In the genomic region with DNA sequence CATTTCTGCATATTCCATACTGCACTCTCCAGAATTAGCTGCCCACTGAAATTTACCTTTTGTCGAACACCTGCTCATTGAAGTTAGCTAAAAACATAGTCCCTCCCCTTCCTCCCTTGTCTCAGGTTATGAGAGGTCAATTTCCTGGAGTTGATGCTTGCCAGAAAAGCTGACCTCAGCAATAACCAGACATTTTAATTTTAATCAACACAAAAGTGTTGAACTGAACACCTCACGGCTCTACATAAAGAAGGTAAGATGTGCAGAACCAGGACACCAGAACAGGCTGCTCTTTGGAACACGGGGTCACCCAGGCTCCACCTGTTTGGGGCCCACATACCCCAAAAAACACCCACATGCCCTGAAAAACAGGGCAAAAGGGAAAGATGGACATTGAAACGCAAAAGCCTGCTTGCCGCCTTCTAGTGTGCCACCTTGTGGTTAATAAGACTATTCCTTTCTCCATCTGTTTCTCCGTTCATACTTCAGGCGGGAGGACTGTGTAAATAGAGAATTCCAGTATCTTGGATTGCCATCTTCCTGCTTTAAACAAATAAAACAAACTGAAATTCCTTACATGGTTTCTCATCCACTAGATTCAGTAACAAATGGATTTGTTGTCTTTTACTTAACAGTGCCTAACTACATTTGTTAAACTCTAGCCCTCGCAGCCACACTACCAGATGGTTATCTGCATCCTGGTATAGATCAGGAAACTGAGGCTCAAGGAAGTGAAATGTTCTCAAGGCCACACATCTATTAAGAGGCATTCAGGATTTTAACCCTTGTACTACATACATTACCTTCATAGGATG, we compare ENCODE assay signal across 8 mouse cellular contexts. TPM values are rescaled to one million over a fixed set of nuclear protein-coding genes. Genes with fewer than 3 reads are reported as not detected.
A peak's percentile ranks its signal among the peaks of the same experiment; 100 is the strongest.
DNase-seq lines count a peak whose midpoint lies in the region; ATAC-seq and TF ChIP-seq lines count a peak whose summit lies in the region.

No protein-coding gene starts in this region.

- peak in 1 of 2 experiments; percentile 6 for DNase-seq in layer of hippocampus, adult 2 months (ENCODE audit: low spot score in 2 of 2)
- no peak for DNase-seq in layer of hippocampus, postnatal 36 days
- DNase-seq in Patski (ENCODE audit: low read depth, low spot score): no peak
- DNase-seq in fibroblast of lung, adult 2 months (ENCODE audit: low read depth): peak; percentile 30
- DNase-seq in limb, embryonic 11.5 days (ENCODE audit: low spot score): peak; percentile 44
- DNase-seq in urinary bladder, postnatal 4 days (ENCODE audit: low spot score in 2 of 2): no peak
- DNase-seq in right cerebral cortex, postnatal 4 days: no peak

- no peak overlapping the region for H3K9ac ChIP-seq in limb, embryonic 11.5 days (ENCODE audit: low read length)

- in situ Hi-C loops in Patski (cut with MboI; ENCODE audit: low pct_unique_long_range_greater_than_20kb): loop anchor here (5.0 to 10.0 kb wide), 2 partner anchors 101 to 459 kb away; no protein-coding TSS in a partner anchor

- peak; percentile 83 for TF ChIP-seq CTCF in layer of hippocampus, adult 2 months (conservative IDR thresholded peaks at IDR 0.05)
- TF ChIP-seq CTCF in Patski (IDR thresholded peaks at IDR 0.05): peak; percentile 49
- peak; percentile 38; the same call in 1 of the 2 replicates for TF ChIP-seq CTCF in olfactory bulb, adult 2 months (IDR thresholded peaks at IDR 0.05; ENCODE audit: insufficient read depth, low read depth, low read length)

- POLR2A ChIA-PET in Patski (lab: Charles Lee): interaction anchor here (0.7 kb wide), 1 partner anchor 84 kb away, joined by 4 read pairs; no protein-coding TSS in a partner anchor

- H3K4me2 ChIP-seq in limb, embryonic 11.5 days (ENCODE audit: low read depth, severe bottlenecking): peak overlapping the region; percentile 39

- H3K9me3 ChIP-seq in limb, embryonic 11.5 days (ENCODE audit: control insufficient read depth, low read length): no peaks in the 10 kb centered on the region

- peaks cover 10% of the 10 kb centered on the region for H3K4me1 ChIP-seq in limb, embryonic 11.5 days (ENCODE audit: control insufficient read depth, insufficient read depth, low read length)
- peaks cover 2% of the 10 kb centered on the region for H3K4me1 ChIP-seq in olfactory bulb, adult 2 months (ENCODE audit: control insufficient read depth, insufficient read depth, low read length)

- 29% methylated on average over 8 of the region's 8 CpGs for WGBS in limb, embryonic 11.5 days
- WGBS in olfactory bulb, adult 2 months: 32% methylated on average over 8 of the region's 8 CpGs

- CTCF ChIA-PET in Patski (lab: Charles Lee): interaction anchor here (0.9 to 1.9 kb wide), 7 partner anchors 22 to 139 kb away, joined by 3 to 12 read pairs (median 3); no protein-coding TSS in a partner anchor

- H3K27me3 ChIP-seq in Patski: no peaks in the 10 kb centered on the region
- no peaks in the 10 kb centered on the region for H3K27me3 ChIP-seq in limb, embryonic 11.5 days (ENCODE audit: control insufficient read depth, insufficient read depth, low read length)

- peak overlapping the region; percentile 62 for H3K4me3 ChIP-seq in layer of hippocampus, adult 2 months
- peak overlapping the region; percentile 60 for H3K4me3 ChIP-seq in limb, embryonic 11.5 days (ENCODE audit: low read depth, low read length)
- H3K4me3 ChIP-seq in olfactory bulb, adult 2 months (ENCODE audit: insufficient read depth, low read depth, low read length): no peak overlapping the region

- no peak for TF ChIP-seq POLR2A in olfactory bulb, adult 2 months (IDR thresholded peaks at IDR 0.05; ENCODE audit: insufficient read depth, low read depth, low read length)

- 0 out of 2 replicates have a peak, but pooled peaks cover 2% of the 10 kb centered on the region for H3K36me3 ChIP-seq in limb, embryonic 11.5 days (ENCODE audit: control insufficient read depth, insufficient read depth, low read length)

- no peak for ATAC-seq in Patski
- ATAC-seq in limb, embryonic 11.5 days (ENCODE audit: insufficient number of reproducible peaks, low FRiP score, low TSS enrichment, low read depth): no peak

- H3K27ac ChIP-seq in layer of hippocampus, adult 2 months: peak overlapping the region; percentile 73; the same call in 1 of the 2 replicates
- no peak overlapping the region for H3K27ac ChIP-seq in limb, embryonic 11.5 days (replicated peaks; ENCODE audit: low read depth, low read length)
- H3K27ac ChIP-seq in olfactory bulb, adult 2 months (ENCODE audit: insufficient read depth, low read depth, low read length): no peak overlapping the region

RNA-seq across cellular contexts. Expression of a gene that starts 1.4 kb away (rescaled TPM):
- total RNA-seq in layer of hippocampus, adult 2 months (2021): under 1 TPM; 0.64 to 0.74 TPM
- under 1 TPM in 1 of 2 experiments, not detected in 1; 0.28 TPM for total RNA-seq in layer of hippocampus, postnatal 36 days (2021)
- polyA plus RNA-seq in Patski (2021): 24.5 TPM
- 34.9 and 38.9 TPM in 2 replicates for polyA plus RNA-seq in limb, embryonic 11.5 days (2014; fragmentation: Nextera tagmentation; extraction: Ambion mirVana)
- polyA plus RNA-seq in olfactory bulb, adult 2 months (2012; ENCODE audit: insufficient read depth, insufficient read length, low replicate concordance, missing spikeins): not detected in 2 replicates

RNA-seq across cellular contexts. Expression of a gene that starts 10.1 kb away (rescaled TPM):
- total RNA-seq in layer of hippocampus, adult 2 months (2021): 1 to 10 TPM; 4.3 to 5.0 TPM
- 1 to 10 TPM; 4.0 to 5.3 TPM for total RNA-seq in layer of hippocampus, postnatal 36 days (2021)
- 467 TPM for polyA plus RNA-seq in Patski (2021)
- 3.1 and 4.0 TPM in 2 replicates for polyA plus RNA-seq in limb, embryonic 11.5 days (2014; fragmentation: Nextera tagmentation; extraction: Ambion mirVana)
- polyA plus RNA-seq in olfactory bulb, adult 2 months (2012; ENCODE audit: insufficient read depth, insufficient read length, low replicate concordance, missing spikeins): not detected in 2 replicates

RNA-seq across cellular contexts. Expression of a gene that starts 43.4 kb away (rescaled TPM):
- not detected for total RNA-seq in layer of hippocampus, adult 2 months (2021)
- total RNA-seq in layer of hippocampus, postnatal 36 days (2021): not detected
- polyA plus RNA-seq in Patski (2021): not detected
- polyA plus RNA-seq in limb, embryonic 11.5 days (2014; fragmentation: Nextera tagmentation; extraction: Ambion mirVana): 0.31 and 0.72 TPM in 2 replicates
- polyA plus RNA-seq in olfactory bulb, adult 2 months (2012; ENCODE audit: insufficient read depth, insufficient read length, low replicate concordance, missing spikeins): not detected in 2 replicates

Comparison
In these comparisons a context has a peak if more than half of its experiments do, and no peak if none do; other contexts are left out.
1. DNase-seq: peak in fibroblast of lung, adult 2 months (single experiment) and limb, embryonic 11.5 days (single experiment); none in layer of hippocampus, postnatal 36 days (0 of 2), Patski (single experiment), urinary bladder, postnatal 4 days (0 of 2) and right cerebral cortex, postnatal 4 days (single experiment).
2. RNA of a gene that starts 10.1 kb away (polyA plus RNA-seq): 467 TPM in Patski (single experiment); 3.1 to 4.0 TPM in limb, embryonic 11.5 days and not detected in olfactory bulb, adult 2 months; every median in the first group is over 10 times any median in the second.
3. Peak in every context shown above with its lines, with median percentiles within 50 percentile points of each other: CTCF ChIP-seq.